Mouse (Mus musculus) spleen, adult 18-20 months (tissue): ENCODE results near the gene Car3.
A peak's percentile ranks its signal among the peaks of the same experiment; 100 is the strongest.
"Not testable (repeated sequence)": the region's sequence is repeated elsewhere in the genome, so short reads cannot be mapped to it uniquely, and the experiment has no call there.

ENCODE experiments used
- DNase-seq, 2 experiments: peaks; one replicate each; pipeline ENCODE4 v3.0.0; 2022; ENCODE audit warnings: mixed read lengths in 2 of 2

The Car3 gene

DNA sequence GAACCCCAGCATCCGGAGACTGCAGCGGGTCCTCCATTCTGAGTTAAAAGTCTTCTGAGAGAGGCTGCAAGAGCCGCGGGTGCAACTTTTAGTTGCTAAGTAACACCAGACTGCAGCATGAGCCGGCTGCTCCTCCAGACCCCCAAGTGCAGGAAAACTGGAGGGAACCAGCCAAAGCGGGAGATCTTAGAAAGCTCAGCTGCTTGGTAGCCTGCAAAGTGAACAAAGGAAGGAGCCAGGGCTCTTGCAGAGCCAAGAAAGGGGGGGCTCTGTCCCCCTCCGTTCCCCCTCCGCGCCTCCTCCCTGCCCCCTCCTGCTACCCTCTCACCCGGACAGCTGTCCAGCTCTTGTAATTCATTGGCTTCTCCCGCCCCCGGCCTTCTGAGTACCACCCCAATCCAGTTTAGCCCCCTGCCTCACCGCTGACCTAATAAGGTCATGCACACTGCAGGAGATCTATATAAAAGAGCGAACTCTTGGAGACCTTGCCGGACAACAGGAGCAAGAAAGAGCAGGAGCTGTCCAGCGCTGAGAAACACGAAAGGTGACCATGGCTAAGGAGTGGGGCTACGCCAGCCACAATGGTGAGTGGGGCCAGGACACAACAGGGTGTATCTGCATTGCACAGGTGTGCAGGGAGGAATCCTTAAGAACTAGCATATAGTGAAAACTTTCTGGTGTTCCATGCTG is at the start of gene Car3:
Gene Car3, plus strand, starts transcription at position 491 of the 690 bp plus-strand sequence.
- DNase-seq, result no peak

DNA sequence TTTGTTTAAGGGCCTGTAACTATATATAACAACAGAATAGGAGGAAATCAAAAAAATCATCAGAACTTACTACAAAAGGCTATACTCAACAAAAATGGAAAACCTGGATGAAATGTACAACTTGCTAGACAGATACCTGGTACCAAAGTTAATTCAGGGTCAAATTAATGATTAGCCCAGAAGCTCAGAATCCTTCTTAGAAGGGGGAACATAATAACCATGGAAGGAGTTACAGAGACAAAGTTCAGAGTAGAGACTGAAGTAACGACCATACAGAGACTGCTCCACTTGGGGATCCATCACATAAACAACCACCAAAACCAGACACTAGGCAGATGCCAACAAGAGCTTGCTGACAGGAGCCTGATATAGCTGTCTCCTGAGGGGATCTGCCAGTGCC is 47.9 kb upstream of the Car3 start:
- DNase-seq, result not testable (repeated sequence)

DNA sequence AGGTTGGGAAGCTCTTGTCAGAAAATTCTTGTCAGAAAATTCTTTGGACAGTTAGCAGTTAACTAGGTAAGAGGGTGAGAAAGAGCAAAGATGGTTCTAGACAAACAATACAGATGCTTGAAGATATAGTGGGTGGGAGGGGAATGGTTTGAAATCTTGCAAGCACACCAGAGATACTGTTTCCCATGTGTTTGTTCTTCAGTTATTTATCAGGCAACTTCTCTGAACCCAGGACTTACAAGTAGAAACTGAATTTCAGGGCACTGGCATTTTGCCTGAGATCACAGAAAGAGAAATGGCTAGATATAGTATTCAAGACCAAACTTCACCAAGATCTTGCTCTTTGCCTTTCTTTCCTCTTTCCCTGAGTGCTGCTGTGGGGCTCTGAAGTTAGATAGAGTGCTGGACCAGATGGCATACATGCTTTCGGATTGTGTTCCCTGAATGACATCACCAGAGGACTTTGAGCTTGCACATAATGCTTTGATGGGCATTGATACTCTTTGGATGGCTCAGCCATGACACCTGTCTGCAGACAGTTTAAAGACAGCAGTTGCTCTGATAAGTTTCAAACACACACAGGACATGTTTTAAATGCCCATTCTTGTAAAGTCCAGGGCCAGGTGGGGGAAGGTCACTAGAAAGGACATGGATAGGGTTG is 43.3 kb upstream of the Car3 start:
- no peak for DNase-seq

DNA sequence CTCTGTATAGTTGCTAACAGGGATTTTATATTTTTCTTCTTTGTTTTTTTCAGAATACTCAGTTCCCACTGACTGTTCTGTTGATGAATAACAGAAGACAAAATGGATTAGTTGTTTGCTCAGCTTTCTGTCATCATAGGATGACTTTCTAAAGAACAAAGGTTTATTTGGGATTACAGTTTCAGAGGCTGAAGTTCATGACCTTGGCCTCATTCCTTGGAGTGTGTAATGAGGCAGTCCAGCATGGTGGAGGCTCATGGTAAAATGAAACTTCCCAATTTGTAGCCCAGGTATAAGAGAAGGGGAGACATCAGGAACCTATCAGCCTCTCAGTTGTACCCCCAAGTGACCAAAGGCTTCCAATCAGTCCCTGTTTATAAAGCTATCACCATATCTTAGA is 34.4 kb upstream of the Car3 start:
- DNase-seq, result no peak

DNA sequence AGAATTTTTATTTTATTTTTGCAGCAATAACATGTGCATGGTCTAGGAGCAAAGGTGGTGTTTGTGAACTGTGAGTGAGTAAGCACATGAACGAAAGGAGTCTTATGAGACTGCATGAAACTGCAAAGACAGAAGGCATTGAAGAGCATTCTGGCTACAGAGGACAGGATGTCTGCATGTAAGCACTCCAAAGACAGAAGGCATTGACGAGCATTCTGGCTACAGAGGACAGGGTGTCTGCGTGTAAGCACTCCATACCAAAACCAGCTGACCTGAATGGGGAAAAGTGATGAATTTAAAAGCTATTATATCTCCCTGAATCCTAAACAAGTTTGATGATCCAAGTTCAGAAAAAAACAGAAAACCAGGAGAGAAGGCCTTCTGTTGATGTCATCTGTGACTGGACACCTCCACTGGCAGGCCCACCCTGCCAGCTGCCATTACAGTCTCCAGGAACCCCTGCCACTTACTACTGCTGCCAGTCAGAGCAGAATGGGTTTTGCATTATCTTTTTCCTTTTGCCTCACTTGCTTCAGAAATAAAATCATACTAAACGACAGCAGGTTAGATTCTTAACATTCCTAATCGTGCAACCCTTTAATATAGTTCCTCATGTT is 32.0 kb upstream of the Car3 start:
- DNase-seq, result no peak

DNA sequence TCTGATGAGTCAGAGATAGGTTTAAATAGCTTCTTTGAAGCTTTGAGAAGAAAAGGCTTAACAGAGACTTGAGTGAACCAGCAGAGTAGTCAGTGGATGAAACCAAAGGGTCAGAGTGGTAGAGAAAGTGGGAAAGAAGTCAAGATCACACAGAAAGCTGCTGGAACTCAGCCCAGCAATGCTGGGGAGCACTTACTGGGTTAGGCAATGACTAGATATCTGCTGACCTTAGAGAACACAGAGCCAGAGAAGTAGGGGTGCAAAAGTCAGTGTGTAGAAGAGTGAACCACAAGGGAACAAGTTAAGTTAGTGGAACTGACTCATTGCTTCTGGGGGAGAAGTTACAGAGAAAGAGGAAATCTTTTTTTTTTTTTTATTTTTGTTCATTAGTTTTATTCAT is 30.5 kb upstream of the Car3 start:
- no peak for DNase-seq

DNA sequence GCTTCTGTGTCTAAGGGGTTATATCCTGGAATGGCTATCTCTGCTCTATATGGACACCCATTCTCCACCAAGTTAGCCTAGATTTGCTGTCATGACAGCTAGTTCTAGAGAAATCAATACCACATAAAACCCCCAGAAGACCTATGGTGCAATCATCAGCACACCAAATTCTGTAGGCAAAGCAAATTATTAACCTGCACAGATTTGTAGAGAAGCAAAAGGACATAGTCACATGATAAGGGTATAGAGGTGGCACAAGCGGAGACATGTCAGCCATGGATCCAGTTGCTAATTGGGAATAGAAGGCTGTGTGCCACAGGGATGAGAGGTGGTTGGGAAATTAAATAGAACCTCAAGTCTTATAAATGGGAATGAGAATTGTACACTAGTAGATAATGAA is 24.4 kb upstream of the Car3 start:
- no peak for DNase-seq

DNA sequence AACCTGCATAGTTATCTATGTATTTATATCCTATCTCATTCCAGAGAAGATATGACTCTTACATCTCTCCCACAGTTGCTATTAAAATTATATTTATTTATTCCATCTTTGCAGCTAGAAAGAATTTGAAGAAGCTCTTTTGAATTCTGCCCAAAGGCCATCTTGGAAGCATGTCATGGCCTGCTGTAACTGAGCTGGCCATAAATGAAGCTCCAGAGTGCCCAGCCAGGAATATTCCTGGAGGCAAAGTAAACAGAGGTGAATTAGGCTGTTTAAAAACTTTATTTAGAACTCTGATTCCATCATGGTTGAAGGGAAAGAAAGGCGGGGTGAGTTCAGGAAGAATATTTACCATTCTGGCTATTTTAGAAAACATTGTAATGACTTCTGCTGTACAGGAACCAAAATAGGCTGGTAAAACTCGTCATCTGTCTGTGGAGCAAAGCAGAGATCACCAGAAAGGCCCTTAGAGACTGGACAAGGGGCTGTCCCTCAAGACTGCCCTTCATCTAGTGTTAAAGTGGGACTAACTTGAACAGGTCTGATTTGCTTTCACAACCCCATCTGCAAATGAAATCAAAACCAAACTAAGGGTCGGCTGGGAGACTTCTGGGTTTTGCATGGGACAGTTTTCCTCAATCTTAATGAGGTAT is 23.7 kb upstream of the Car3 start:
- no peak for DNase-seq

DNA sequence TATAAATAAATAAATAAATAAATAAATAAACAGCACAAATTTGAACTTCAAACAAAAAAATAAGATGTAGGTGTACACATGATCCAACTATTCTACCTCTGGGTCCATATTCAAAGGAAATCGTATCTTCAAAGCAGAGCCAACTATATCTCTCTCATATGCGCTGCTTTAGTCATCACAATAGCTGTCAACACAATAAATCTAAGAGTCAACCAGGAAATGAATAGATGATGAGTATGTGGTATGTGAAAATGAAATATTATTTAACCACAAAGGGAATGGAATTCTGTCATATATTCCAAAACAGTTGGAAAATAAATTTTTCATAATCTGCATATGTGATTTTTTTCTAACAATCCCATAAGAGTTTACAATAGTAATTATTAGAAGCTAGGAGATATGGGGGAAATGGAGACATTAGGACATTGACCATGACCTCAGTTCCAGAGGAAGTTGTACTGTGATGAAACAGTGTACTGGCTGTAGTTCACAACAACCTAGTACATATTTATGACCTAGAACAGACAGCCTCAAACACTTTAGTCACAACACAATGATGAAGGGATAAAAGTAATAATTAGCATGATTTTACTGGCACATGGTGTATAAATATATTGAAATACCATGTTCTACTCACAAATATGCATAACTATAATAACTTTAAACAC is 14.6 kb upstream of the Car3 start:
- no peak for DNase-seq

DNA sequence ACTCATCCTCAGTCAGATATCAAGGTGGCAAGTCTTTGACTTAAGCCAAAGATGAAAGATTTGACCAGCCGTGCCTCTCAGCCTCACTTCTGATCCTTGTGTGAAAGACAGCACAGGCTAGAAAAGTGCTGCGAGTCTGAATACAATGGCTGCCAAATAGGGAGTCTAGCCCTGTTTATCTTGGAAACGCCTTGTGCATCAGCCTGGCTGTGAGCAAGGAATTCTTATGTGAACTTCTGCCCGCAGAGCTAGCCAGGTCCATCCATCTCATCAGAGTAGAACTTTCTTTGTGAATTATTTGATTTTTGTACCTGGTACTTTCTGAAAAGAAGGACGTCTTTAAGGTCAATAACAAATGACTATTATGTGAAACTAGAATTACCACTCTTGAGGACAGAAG is 9.3 kb upstream of the Car3 start:
- no peak for DNase-seq

DNA sequence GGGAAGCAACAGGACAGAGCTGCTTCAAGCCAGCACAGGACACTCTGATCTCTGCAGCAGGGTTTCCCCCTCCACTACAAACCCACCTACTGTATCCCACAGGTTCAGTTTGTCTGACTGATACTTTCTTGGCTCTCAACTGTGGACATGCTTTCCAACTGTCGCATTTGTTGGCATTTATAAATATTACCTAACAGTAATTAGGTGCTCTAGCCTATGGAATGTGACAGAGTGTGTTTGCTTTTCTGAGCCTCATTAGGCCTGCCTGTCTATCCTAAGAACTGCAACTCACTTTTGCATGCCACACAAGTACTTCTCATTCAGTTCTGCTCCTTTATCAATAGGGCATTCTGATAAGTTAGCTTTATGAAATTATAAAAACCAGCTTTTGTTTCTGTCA is 8.9 kb upstream of the Car3 start:
- DNase-seq, result no peak

DNA sequence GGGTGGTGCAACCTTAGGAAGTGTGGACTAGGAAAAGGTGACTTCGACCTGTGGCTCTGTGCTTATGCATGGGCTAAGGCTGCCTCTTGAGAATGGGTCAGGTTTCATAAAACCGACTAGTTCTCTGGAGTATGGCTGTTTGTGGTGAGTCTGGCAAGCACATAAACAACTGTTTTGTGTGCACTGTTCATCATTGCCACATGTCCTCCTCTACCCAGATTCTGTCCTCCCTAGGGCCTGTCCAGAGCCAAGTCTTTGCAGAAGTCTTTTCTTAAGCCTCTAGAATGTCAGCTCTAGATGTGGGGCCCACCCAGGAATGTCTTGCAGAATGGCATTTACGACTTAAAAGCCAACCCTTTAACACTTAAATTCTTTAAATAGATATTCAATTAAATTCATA is 5.4 kb upstream of the Car3 start:
- no peak for DNase-seq

DNA sequence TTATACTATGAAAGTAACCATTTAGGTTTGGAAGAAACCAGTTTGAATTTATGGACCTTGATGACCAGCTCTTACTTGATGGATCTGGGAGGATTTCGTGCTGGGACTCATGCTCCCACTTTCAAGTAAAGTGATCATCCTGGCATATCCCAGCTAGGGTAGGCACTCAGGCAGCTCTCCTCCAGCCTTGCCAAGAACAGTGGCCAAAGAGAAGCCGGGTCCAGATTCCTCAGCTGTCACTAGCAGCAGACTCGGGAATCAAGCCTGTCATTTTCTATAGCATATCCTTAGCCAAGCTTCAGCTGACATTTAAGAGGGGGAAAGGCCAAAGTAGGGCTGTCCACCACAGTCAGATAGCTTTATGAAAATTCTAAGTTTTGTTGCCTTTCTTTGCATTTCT is 3.0 kb upstream of the Car3 start:
- no peak for DNase-seq

DNA sequence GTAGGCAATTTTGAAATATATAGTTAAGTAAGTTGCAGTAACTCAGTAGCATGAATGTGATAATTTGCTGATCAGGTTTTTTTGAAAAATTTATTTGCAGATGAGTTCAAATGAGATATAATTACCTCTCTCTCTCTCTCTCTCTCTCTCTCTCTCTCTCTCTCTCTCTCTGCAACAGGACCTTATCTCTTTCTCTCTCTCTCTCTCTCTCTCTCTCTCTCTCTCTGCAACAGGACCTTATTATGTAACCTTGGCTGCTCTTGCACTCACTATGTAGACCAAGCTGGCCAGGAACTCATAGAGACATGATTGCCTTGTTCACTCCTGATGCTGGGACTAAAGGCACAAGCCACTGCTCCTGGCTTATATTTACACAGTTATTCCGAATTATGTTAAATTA is 2.1 kb upstream of the Car3 start:
- no peak for DNase-seq

DNA sequence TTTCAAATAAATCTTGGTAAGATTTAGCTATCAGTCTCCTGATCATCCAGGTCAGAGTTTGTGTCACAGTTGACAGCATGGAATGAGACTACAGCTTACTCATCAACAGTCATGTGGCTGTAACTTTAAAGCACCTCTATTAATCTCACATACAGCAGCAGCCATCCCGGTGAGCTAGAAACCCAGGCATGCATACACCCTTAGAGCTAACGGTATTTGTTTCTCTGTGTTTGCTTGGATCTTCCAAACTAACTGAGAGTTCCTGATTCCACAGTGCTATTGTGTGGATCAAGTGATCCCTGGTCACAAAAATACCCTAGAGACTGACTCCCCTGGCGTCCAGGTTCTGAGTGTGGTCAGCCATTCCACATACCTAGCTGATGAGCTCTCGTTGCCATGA is 1.5 kb upstream of the Car3 start:
- DNase-seq, result no peak

DNA sequence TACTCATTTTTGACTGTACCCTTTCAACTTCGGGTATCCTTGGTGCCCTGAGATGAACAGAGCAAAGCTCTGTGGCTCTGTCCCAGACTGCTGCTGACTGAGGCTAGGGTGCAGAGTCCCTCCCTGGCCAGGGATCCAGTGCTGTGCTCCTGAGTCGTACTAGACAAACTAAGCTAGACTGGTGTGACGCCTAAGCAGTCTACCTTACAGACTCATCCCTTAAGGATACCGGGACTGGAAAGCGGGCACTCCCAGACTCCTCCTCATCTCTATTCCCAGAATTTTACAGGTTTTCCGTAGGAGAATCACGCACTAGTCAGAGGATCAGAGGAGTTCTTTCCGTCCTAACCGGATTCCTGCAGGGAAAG is 674 bp upstream of the Car3 start:
- DNase-seq, result no peak

DNA sequence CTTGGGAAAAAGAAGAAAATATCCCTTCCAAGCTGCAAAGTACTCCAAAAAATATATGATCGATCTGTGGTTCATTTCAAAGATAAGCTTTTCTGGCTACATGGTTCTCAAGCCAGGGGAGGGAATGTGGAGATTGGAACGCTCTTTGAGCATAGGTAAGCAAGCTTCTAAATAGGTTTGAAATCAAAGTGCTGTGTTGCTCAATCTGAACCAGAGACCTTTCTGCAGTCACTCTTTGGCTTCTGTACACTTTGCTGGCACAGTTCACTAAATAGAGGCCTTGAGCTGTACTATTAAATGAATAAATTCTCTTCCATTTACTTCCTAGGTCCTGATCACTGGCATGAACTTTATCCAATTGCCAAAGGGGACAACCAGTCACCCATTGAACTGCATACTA is 610 bp downstream of the Car3 start:
- no peak for DNase-seq

DNA sequence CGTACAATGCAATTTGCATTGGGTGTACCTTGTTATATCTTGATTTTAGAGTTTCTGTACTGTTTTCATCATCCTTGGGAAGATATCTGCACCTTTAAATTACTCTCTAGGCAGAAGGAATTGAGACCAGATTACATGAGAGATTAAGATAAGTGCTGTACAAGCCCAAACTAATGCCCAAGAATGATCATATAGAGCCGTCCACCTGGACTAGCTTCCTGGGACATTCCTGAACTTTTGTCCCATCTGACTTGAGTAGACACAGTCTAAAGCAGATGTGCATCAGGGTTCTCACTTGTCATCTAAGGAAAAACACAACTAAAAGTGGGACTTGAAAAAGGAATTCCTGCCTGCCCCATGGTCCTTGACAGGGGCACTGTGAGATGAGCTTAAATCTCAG is 2.6 kb downstream of the Car3 start:
- DNase-seq, result no peak

DNA sequence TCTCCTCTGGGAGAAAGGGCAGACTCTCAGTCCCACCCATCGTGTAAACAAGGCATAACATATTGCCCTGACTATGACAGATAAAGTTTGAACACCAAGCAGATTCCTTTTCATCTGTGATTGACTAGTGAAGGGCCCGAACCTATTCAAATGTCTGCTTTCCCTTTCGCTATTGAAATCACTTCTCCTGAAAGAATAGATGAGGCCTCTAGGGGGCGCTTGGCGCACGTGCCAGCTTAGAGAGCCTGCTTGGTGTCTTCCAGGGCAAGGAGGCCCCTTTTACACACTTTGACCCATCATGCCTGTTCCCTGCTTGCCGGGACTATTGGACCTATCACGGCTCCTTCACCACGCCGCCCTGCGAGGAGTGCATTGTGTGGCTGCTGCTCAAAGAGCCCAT is 6.5 kb downstream of the Car3 start:
- DNase-seq, result peak; percentile 62 to 83

DNA sequence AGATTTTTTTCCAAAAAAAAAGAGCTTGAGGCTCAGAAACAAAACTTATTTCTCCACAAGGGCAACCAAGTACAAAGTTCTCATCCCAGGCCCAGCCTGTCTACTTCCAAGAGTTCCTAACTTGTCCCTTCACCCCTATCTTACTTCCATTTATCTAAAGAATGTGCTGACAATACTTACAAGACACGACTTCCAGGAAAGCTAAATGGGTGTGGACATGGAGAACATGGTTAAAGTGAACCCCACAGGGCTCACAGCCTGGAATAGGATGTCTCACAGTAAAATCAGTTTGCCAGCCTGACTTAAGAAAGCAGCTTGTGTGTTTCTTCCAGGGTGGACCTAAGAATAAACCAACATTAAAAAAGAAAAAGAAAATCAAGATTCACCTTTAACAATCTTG is 7.2 kb downstream of the Car3 start:
- DNase-seq, result no peak

DNA sequence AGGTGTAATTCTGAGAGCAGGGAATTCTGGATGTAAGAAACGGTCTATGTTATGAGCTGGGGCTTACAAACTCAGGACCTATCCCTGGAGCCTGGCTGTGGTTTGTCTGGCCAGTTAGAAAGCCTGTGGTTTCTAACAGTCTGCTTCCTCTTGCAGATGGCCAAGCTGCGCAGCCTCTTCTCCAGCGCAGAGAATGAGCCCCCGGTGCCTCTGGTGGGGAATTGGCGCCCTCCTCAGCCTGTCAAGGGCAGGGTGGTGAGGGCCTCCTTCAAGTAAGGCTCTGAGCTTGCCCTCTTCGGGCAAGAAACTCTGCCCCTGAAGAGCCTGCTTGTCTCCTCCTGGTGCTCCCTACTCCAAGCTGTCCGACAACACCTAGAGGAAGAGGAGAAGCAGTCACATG is 8.1 kb downstream of the Car3 start:
- DNase-seq, result peak in 1 of 2 experiments; percentile 18

DNA sequence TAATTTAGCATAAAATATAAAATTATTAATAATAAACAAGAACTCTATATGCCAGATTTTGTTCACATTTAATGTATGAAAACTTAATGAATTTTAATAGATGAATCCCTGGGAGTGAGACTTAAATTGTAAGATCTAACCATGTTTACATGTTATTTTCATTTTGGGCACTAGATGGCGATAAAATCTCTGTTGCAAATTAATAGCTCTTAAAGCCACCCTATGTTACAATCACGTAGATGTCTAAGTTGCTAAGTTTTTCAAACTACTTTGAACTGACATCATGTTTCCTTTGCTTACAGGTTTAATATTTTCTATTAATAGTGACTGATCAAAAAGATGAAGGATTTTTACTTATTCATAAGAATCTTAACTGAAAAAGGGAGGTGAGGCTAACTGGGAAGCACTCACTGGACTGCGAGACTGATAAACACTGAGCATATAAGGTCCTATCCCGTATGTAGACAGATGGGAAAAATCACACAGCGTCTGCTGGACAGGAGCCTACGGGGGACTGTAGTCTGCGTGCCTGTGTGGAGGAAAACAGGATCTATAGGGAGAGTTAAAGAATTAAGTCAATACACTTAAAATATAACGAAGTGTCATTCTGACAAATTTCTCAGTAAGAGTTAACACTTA is 11.2 kb downstream of the Car3 start:
- DNase-seq, result no peak

DNA sequence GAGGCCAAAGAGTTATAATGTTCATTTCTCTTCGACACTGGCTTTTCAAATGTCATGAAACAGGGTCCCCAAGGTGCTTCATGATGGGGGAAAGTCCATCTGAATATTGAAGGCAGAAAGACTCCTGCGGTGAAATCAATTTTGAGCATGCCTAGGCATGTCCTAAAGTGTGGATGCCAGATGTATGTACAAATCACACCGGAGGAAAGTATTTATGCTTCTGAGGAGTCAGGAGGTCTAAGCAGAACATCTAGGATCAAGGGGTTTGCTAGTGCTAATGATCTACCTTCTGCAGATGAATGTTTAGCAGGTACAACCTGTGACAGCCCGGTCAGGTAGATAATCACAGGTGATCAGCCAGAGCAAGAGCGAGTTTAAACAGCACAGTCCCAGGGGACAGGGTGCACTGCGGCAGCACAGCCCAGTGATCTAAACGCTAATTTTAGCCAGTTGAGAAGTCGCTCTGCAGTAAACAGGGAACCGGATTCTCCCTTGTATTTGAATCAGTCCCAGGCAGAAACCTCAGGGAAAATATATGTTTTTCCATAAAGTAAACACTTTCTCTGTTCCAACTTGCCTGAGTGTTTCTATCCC is 13.1 kb downstream of the Car3 start:
- peak; percentile 43 to 53 for DNase-seq
